Mouse (Mus musculus): ENCODE measurements around the gene Tstd2.

Gene Tstd2

GRCm38 (mm10) chr4:46085223-46085811 lies 53.2 kb downstream of the Tstd2 start:
- intact Hi-C loops (cut with DNase I): no loop called here

DNA sequence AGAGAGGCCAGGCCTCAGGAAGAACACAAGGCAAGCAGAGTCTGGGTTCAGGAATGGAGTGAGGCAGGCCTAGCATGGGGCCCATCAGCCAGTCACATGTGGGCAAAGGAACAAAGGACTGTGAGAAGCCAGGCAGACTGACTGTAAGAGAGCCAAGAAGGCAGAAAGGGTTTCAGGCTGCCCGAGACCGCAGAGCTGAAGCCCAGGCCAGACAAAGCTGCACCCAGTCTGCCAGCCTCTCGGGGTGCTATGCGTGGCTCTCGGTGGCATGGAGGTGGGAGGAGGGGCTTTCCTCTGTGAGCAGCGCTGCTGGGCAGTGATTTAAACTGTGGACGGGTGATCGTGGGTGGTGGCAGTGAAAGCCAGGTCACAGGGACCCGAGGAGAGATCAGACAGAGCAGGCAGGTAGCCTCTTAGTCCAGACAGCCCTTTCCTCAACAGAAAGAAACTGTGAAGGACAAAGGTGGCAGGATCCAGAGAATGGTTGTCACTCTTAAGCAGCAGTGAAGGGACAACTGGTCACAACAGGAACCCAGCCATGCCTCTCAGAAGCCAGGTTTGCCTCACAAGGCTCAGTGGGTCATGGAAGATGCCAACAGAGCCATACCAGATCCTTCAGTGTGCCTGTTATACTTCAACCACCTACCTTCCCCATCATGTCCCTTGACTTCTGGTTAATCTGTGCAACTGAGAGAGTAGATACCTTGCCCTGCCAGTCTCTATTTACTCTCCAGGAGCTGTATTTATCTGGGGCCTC lies 53.9 kb downstream of the Tstd2 start:
- intact Hi-C loops (cut with DNase I): no loop called here

DNA sequence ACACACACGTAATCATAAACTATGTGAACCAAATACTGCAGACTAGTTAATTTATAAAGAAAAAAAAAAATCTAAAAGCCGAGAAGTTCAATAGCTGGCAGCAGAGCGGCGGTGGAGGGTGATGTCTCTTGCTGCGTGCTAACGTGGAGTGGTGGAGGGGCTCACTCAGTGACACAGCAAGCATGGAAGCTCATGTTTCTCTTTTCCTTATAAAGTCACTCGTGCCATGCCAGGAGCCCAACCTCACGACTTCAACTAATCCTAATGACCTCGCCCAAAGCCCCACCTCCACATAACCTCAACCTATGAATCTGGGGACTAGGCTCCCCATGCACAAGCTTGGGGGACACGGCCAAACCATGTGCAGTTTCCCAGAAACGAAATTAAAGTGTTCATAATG lies 55.9 kb downstream of the Tstd2 start:
- intact Hi-C loops (cut with DNase I): no loop called here

DNA sequence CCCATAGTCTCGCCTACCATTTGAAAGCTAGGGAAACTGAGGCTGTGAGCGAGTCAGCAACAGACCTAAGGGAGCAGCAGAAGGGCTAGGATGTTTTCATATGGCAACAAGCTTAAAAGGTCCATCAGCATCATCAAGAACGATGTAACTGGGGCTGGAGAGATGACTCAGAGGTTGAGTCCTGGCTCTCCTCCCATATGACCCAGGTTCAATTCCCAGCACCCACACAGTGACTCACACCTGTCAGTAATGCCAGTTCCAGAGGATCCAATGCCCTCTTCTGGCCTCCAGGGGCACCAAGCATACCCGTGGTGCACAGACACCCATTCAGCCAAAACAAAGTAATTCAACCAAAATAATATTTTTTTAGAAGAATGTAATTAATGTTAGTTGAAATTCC lies 58.2 kb downstream of the Tstd2 start:
- intact Hi-C loops (cut with DNase I): no loop called here

DNA sequence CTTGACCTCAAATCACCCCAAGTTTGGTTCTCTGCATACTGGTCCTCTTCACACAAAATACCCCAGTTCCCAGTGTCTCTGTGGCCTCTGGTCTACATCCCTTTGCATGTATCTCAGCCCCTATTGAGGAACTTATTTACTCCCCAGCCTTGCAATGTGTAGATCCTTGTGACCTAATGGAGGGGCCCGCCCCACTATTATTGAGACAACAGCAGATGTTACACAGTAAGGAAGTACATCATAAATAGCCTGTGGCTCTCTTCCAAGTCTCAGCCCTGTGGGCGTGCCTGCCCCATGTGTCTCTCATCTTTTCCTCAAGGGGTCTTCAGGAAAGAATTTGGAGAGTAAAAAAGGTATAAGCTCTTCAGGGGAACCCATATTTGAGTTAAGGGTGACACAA lies 61.6 kb downstream of the Tstd2 start:
- intact Hi-C loops (cut with DNase I): no loop called here

DNA sequence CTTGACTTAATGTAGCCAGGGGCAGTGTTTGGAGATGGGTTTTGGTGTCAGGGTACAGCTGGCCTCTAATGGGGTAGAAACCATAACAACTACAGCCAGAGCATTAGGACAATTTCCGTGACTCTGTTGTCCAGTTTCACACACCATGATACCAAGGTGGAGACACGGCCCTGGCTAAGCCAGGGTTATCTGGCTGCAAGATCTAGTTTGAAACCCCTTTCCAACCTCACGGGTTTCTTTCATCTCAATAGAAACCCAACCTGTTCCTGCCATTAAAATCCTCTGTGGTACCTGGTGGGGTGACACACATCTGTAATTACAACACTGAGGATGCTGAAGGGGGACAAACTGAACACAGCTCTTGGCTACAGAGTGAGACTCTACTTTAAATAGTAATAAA lies 62.8 kb downstream of the Tstd2 start:
- intact Hi-C loops (cut with DNase I): no loop called here

DNA sequence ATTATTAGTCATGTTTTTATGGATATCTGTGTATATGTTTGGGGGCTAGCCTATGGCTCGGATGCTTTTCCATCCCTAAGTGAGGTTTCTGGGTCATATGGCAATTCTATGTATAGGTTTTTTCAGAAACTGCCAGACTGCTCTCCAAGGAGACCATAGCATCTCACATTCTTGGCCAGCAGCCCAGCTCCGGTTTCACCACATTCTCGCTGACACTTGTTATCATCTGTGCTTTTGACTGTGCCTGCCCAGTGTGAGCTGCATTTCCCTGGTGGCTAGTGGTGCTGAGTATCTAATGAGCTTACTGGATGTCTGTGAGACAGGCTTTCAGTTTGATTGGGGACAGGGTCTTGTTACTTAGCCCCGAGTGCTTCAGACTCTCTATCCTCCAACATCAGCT lies 64.8 kb downstream of the Tstd2 start:
- intact Hi-C loops (cut with DNase I): no loop called here

DNA sequence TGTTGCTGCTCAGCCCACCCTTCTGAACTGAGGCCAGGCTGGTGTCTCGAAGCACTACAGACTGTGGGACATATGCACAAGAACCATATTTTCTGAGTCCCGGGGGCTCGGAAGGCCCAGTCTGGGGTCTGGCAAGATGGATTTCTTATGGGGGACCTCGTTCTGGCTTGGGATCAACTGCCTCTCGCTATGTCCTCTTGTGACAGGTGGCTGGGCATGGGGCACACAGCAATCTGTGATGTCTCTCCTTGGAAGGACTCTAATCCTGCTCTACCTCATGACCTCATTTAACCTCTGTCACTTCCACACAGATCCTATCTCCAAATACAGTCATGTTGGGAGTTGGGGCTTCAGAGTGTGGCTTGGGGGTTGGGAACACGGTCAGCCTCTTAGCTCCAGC lies 65.9 kb downstream of the Tstd2 start:
- intact Hi-C loops (cut with DNase I): no loop called here

DNA sequence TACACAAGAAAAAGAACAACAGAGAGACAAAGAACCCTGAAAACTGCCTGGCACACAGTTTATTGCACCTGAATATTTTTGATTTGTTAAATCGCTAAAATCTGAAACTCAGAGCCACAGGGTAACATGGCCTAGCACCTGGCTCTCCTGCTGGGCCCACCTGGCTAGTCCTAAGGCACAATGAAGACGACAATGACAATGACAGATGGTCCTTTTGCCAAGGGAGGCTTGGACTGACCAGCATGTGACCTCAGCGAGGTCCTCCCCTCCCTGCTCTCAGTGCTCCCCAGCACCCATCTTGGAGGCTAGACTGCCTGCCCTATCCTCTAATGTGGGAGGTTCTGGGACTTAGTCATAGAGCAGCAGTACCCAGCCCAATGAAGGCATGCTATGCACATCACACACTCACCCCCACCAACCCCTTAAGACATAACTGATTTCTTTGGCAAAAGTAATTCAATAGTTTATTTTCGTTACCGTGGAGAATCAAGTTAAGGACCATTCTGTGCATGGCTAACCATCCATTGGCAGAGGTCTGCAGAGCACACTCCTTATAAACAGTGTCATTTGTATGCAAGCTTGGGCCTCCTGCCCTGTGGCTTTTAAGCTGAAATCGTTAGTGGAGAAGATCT lies 68.5 kb downstream of the Tstd2 start:
- intact Hi-C loops (cut with DNase I): no loop called here

DNA sequence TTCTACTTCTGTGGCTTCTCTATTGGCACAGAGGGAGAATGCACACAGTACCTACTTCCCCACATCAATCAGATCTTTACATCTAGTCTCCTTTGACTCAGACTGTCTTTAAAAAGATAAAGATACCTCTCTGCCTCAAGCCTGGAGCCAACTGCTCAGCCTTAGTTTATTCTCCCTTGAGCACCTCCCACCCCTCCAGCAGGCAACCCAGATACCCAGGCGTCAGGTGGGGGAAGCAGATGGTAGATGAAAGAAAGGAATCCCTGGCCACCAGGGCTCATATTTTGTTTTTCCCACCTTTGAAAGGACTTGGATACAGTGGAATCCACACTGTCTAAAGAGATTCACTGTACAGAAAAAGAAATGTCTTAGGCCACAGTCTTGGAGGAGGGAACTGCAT lies 69.9 kb downstream of the Tstd2 start:
- intact Hi-C loops (cut with DNase I): no loop called here

GRCm38 (mm10) chr4:46068060-46068459 lies 70.4 kb downstream of the Tstd2 start:
- intact Hi-C loops (cut with DNase I): no loop called here

- intact Hi-C loops (cut with DNase I): no loop called here
Measured at GRCm38 (mm10) chr4:46065695-46066340, 72.7 kb downstream of the Tstd2 start.

DNA sequence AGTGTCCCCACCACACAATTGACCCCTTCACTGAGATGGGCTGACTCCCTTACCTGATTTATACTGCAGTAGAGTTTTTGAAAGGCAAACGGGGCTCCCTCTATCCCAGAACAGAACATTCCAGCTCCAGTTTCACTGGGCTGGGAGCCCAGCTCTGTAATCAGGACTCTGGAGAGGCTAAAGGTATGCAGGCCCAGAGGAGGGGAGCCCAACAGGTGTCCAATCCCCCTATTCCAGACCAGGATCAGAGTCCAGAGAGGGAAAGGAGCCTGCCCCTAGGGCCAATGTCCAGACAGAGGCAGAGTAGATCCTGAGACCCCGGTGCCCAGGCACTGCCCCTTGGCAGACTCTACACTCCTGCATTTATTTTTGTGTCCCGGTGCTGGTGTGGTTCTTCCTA lies 73.5 kb downstream of the Tstd2 start:
- intact Hi-C loops (cut with DNase I): no loop called here
